Mouse (Mus musculus) lung, postnatal 0 days (tissue): ENCODE data around the gene Hydin.

Experiments used
- CTCF ChIP-seq: IDR thresholded peaks from 2 replicates; pipeline ENCODE4 v1.5.1; 2016; ENCODE audit warnings: antibody characterized with exemption, mild to moderate bottlenecking
- EP300 ChIP-seq: IDR thresholded peaks from 2 replicates; pipeline ENCODE4 v1.6.1; 2016; ENCODE audit warnings: antibody characterized with exemption, mild to moderate bottlenecking, control low read depth

DNA sequence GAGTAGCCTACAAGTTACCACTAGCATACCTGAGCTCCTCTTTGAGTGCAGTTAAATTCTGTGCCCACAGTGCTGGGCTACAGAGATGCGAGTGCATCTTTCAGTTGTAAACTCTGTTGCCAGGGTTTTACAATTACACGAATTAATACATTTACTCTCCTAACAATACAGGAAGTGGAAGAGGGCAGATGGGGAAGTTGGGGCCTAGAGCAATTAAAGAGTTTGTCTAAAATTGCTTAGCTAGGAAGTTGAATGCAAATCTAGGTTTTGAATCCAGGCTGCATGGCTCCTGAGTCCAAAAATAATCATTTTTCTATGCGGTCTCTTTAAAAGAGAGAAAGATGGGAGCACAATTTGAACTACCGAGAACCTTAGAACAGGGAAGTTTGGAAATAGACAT, 128.9 kb downstream of the Hydin start:
- TF ChIP-seq CTCF: no peak
- no peak for TF ChIP-seq EP300
